8 mouse cellular contexts compared by ENCODE assay signal in genomic region chr2:128122491-128122890, GRCm38 (mm10). TPM values are rescaled to one million over a fixed set of nuclear protein-coding genes. Genes with fewer than 3 reads are reported as not detected.
DNase-seq lines count a peak whose midpoint lies in the region; ATAC-seq lines count a peak whose summit lies in the region.

No protein-coding gene starts in this region.

- H3K4me2 ChIP-seq in intestine, embryonic 14.5 days (ENCODE audit: low read length), result peak overlapping the region; percentile 98
- H3K4me2 ChIP-seq in limb, embryonic 15.5 days, result peak overlapping the region; percentile 98
- peak overlapping the region; percentile 99 for H3K4me2 ChIP-seq in midbrain, embryonic 15.5 days

- H3K4me3 ChIP-seq in intestine, embryonic 14.5 days (ENCODE audit: low read depth, low read length), result peak overlapping the region; percentile 8; the same call in 1 of the 2 replicates
- peak overlapping the region; percentile 75 for H3K4me3 ChIP-seq in limb, embryonic 15.5 days
- H3K4me3 ChIP-seq in midbrain, embryonic 15.5 days, result peak overlapping the region; percentile 84; the same call in 1 of the 2 replicates

- 5% methylated on average over 9 of the region's 9 CpGs for WGBS in intestine, embryonic 14.5 days
- WGBS in limb, embryonic 15.5 days, result 3% methylated on average over 9 of the region's 9 CpGs
- WGBS in midbrain, embryonic 15.5 days, result 1% methylated on average over 9 of the region's 9 CpGs

- DNase-seq in cerebellum, adult 18-20 months, result peak; percentile 58 to 70
- no peak for DNase-seq in cerebellum, adult 11-12 months
- peak; percentile 77 to 78 for DNase-seq in cerebellum, postnatal 10 days
- DNase-seq in gastrocnemius, postnatal 10 days, result peak; percentile 58
- DNase-seq in intestine, embryonic 14.5 days (ENCODE audit: low spot score), result peak; percentile 67
- DNase-seq in splenic B cell, adult 2 months (ENCODE audit: low read depth, low spot score), result peak; percentile 67

- H3K9me3 ChIP-seq in intestine, embryonic 14.5 days (ENCODE audit: control insufficient read depth, low read length), result no peaks in the 10 kb centered on the region
- no peaks in the 10 kb centered on the region for H3K9me3 ChIP-seq in limb, embryonic 15.5 days
- H3K9me3 ChIP-seq in midbrain, embryonic 15.5 days, result no peaks in the 10 kb centered on the region

- no peak for ATAC-seq in intestine, embryonic 14.5 days (replicated peaks; ENCODE audit: low FRiP score, low TSS enrichment, low read depth)
- no peak for ATAC-seq in limb, embryonic 15.5 days (ENCODE audit: insufficient number of reproducible peaks, low FRiP score, low TSS enrichment, low read depth)
- no peak for ATAC-seq in midbrain, embryonic 15.5 days (replicated peaks)

- H3K27me3 ChIP-seq in intestine, embryonic 14.5 days (replicated peaks; ENCODE audit: control insufficient read depth, insufficient read depth, low read length), result peaks cover 18% of the 10 kb centered on the region; the same call in 1 of the 2 replicates
- peaks cover 31% of the 10 kb centered on the region for H3K27me3 ChIP-seq in limb, embryonic 15.5 days
- H3K27me3 ChIP-seq in midbrain, embryonic 15.5 days (replicated peaks), result peaks cover 29% of the 10 kb centered on the region
- no peaks in the 10 kb centered on the region; the same call in 1 of the 2 replicates for H3K27me3 ChIP-seq in splenic B cell, adult 2 months (ENCODE audit: control insufficient read depth, insufficient read depth, low read length, poor library complexity, severe bottlenecking)

- no peak overlapping the region for H3K9ac ChIP-seq in intestine, embryonic 14.5 days (ENCODE audit: low read length)
- H3K9ac ChIP-seq in limb, embryonic 15.5 days, result no peak overlapping the region
- H3K9ac ChIP-seq in midbrain, embryonic 15.5 days, result no peak overlapping the region

- no peak overlapping the region for H3K27ac ChIP-seq in intestine, embryonic 14.5 days (ENCODE audit: low read depth)
- H3K27ac ChIP-seq in limb, embryonic 15.5 days, result no peak overlapping the region
- no peak overlapping the region for H3K27ac ChIP-seq in midbrain, embryonic 15.5 days

- H3K36me3 ChIP-seq in intestine, embryonic 14.5 days (ENCODE audit: control insufficient read depth, insufficient read depth, low read length), result no peaks in the 10 kb centered on the region
- H3K36me3 ChIP-seq in limb, embryonic 15.5 days, result no peaks in the 10 kb centered on the region
- no peaks in the 10 kb centered on the region for H3K36me3 ChIP-seq in midbrain, embryonic 15.5 days (replicated peaks)
- H3K36me3 ChIP-seq in splenic B cell, adult 2 months (ENCODE audit: control insufficient read depth, insufficient read depth, low read length, poor library complexity, severe bottlenecking), result no peaks in the 10 kb centered on the region

- H3K4me1 ChIP-seq in intestine, embryonic 14.5 days (replicated peaks; ENCODE audit: control insufficient read depth, insufficient read depth, low read length), result peaks cover 22% of the 10 kb centered on the region
- peaks cover 42% of the 10 kb centered on the region for H3K4me1 ChIP-seq in limb, embryonic 15.5 days
- peaks cover 46% of the 10 kb centered on the region for H3K4me1 ChIP-seq in midbrain, embryonic 15.5 days

RNA-seq across cellular contexts. Expression of gene Bcl2l11, which starts 3.3 kb away (rescaled TPM):
- total RNA-seq in gastrocnemius, postnatal 10 days (2021), result 10 to 100 TPM; 11.5 to 16.7 TPM
- polyA plus RNA-seq in intestine, embryonic 14.5 days (2014; fragmentation: Nextera tagmentation; extraction: Ambion mirVana), result 14.1 and 14.9 TPM in 2 replicates
- polyA plus RNA-seq in limb, embryonic 15.5 days (2015; fragmentation: Nextera tagmentation; extraction: Ambion mirVana), result 16.0 and 19.7 TPM in 2 replicates
- polyA plus RNA-seq in midbrain, embryonic 15.5 days (2015; fragmentation: Nextera tagmentation; extraction: Ambion mirVana), result 11.8 and 12.0 TPM in 2 replicates

Comparison
In these comparisons a context has a peak if more than half of its experiments do, and no peak if none do; other contexts are left out.
1. H3K4me3 ChIP-seq: peak in every context shown above with its lines; median percentile 84 in midbrain, embryonic 15.5 days; 75 in limb, embryonic 15.5 days; 8 in intestine, embryonic 14.5 days.